Mouse (Mus musculus) testis, adult 2 months (tissue): ENCODE measurements around the gene Alkbh8.

Source experiments
- CTCF ChIP-seq: fragments of 200-500 bp; IDR thresholded peaks from 2 replicates; pipeline ENCODE4 v1.5.1; 2012; ENCODE audit warnings: low read depth, mild to moderate bottlenecking, inconsistent platforms, low read length, moderate library complexity; ENCODE audit not compliant: control insufficient read depth, insufficient read depth, insufficient replicate concordance
- POLR2A ChIP-seq: fragments of 200-500 bp; IDR thresholded peaks from 2 replicates; pipeline ENCODE4 v1.6.1; 2012; ENCODE audit warnings: low read depth, mild to moderate bottlenecking, inconsistent platforms, low read length, moderate library complexity; ENCODE audit not compliant: control insufficient read depth

GRCm38 (mm10) chr9:3310016-3310415, 24.9 kb upstream of the Alkbh8 start:
- TF ChIP-seq CTCF (no peak), POLR2A (no peak)
